Mouse (Mus musculus) urinary bladder, postnatal 4 days (tissue): ENCODE measurements around the gene Ppp2r5c.

Experiments used
- DNase-seq, 2 experiments: peaks; one replicate each; pipeline ENCODE4 v3.0.0; 2021 to 2022; ENCODE audit warnings: low spot score in 2 of 2

Gene Ppp2r5c

GRCm38 (mm10) chr12:110446290-110447170, at the start of gene Ppp2r5c:
Ppp2r5c (plus strand) TSS chr12:110447120.
- peak; percentile 94 to 97 for DNase-seq

- peak in 1 of 2 experiments; percentile 53 for DNase-seq
Measured at GRCm38 (mm10) chr12:110398351-110398750, 48.6 kb upstream of the Ppp2r5c start.

- no peak for DNase-seq
Measured at GRCm38 (mm10) chr12:110399161-110399560, 47.8 kb upstream of the Ppp2r5c start.

GRCm38 (mm10) chr12:110400936-110401335, 46.0 kb upstream of the Ppp2r5c start:
- no peak for DNase-seq

- DNase-seq, result no peak
Measured at GRCm38 (mm10) chr12:110401871-110402270, 45.0 kb upstream of the Ppp2r5c start.

- no peak for DNase-seq
Measured at GRCm38 (mm10) chr12:110416244-110416643, 30.7 kb upstream of the Ppp2r5c start.

GRCm38 (mm10) chr12:110417023-110417986, 29.6 kb upstream of the Ppp2r5c start:
- no peak for DNase-seq

- DNase-seq, result no peak
Measured at GRCm38 (mm10) chr12:110417987-110418734, 28.8 kb upstream of the Ppp2r5c start.

GRCm38 (mm10) chr12:110418735-110419350, 28.1 kb upstream of the Ppp2r5c start:
- no peak for DNase-seq

- no peak for DNase-seq
Measured at GRCm38 (mm10) chr12:110419879-110420278, 27.0 kb upstream of the Ppp2r5c start.

- no peak for DNase-seq
Measured at GRCm38 (mm10) chr12:110421361-110421760, 25.6 kb upstream of the Ppp2r5c start.

GRCm38 (mm10) chr12:110424008-110424704, 22.8 kb upstream of the Ppp2r5c start:
- DNase-seq, result no peak

GRCm38 (mm10) chr12:110426417-110427010, 20.4 kb upstream of the Ppp2r5c start:
- DNase-seq, result no peak

GRCm38 (mm10) chr12:110429340-110429973, 17.5 kb upstream of the Ppp2r5c start:
- DNase-seq, result no peak

GRCm38 (mm10) chr12:110429990-110430389, 16.9 kb upstream of the Ppp2r5c start:
- DNase-seq, result no peak

- no peak for DNase-seq
Measured at GRCm38 (mm10) chr12:110431805-110432204, 15.1 kb upstream of the Ppp2r5c start.

- no peak for DNase-seq
Measured at GRCm38 (mm10) chr12:110436638-110437366, 10.1 kb upstream of the Ppp2r5c start.

- no peak for DNase-seq
Measured at GRCm38 (mm10) chr12:110437367-110437703, 9.6 kb upstream of the Ppp2r5c start.

- no peak for DNase-seq
Measured at GRCm38 (mm10) chr12:110438367-110438973, 8.4 kb upstream of the Ppp2r5c start.
